Mouse (Mus musculus) megakaryocyte, embryonic 14.5 days (primary cell): ENCODE data around the gene Qser1.

Source experiments
- FLI1 ChIP-seq: IDR thresholded peaks from 2 replicates; pipeline ENCODE4 v1.6.1; 2012; ENCODE audit warnings: low read length, inconsistent platforms, mixed read lengths
- GATA1 ChIP-seq: IDR thresholded peaks from 3 replicates; pipeline ENCODE4 v1.6.1; 2012; ENCODE audit warnings: mixed read lengths, low read length, inconsistent platforms, borderline replicate concordance

DNA sequence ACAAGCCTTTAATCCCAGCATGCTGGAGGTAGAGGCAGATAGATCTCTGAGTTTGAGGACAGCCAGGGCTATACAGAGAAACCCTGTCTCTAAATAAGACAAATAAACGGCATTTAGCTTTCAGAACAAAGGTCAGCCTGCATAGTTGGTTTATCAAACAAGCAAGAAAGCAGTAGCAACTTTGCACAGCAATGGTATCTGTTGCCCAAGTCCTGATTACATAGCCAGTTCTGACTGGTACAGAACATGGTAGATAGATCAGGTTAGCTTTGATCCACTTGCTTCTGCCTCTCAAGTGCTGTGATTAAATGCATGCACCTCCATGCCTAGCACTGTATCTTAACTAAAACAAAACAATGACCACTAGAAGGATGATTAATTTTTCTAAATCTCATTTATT lies 47.9 kb downstream of the Qser1 start:
- TF ChIP-seq GATA1 (no peak), FLI1 (no peak)
